Mouse (Mus musculus) neutrophil, adult 5-6 weeks (primary cell): ENCODE data around the gene Apob. TPM values are rescaled to one million over a fixed set of nuclear protein-coding genes. Genes with fewer than 3 reads are reported as not detected.
"Not testable (repeated sequence)": the region's sequence is repeated elsewhere in the genome, so short reads cannot be mapped to it uniquely, and the experiment has no call there.

Source experiments
- ATAC-seq: fragments of 151-379, 151-347 bp; 2 replicates; pipeline ENCODE4 v1.8.0; 2017; ENCODE audit warnings: mild to moderate bottlenecking, moderate TSS enrichment; ENCODE audit not compliant: insufficient number of reproducible peaks, poor library complexity, low FRiP score, severe bottlenecking; ENCODE audit errors: extremely low read depth
- total RNA-seq: library from RNA; stranded (forward); fragments of 200-1000 nt; gene quantifications from 2 replicates; pipeline ENCODE4 v1.2.3, GENCODE M21; 2017

Gene Apob
- total RNA-seq: not detected in 2 replicates

- ATAC-seq: no peak
Measured at GRCm38 (mm10) chr12:7977466-7978189, at the start of gene Apob. Apob (plus strand) TSS chr12:7977648.

GRCm38 (mm10) chr12:7932405-7932920 is 45.0 kb upstream of the Apob start:
- no peak for ATAC-seq

DNA sequence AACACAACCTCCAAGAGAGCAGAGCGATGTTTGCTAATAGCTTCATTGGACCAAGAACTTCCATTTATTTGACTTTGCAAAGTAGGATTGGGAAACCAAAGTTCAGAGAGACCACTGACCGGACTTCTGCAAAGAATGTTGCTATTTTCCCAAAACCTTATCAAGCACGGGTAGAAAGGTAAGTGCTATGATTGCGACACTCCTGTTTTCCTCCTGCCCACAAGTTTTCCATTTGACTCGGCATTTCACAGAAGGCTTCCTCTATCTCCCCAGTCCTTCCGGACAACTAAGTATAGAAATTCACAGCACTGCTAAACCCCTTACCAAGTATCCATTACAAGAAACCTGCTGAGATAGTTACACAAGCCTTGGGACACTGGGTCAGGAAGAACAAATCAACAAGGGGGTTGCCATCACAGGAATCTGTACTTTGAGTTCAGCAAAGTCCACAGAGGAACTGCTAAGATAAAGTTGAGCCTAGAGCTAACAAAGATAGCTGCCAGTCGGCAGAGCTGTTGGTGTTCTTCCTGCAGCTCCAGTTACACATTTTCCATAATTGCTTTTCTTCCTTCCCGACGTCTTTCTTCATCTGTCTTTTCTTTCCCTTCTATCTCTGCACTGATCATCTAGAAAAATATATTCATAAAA is 27.2 kb upstream of the Apob start:
- ATAC-seq: no peak

- no peak for ATAC-seq
Measured at GRCm38 (mm10) chr12:7958851-7959250, 18.6 kb upstream of the Apob start.

GRCm38 (mm10) chr12:7959310-7959918 is 18.0 kb upstream of the Apob start:
- ATAC-seq: no peak

- ATAC-seq: no peak
Measured at GRCm38 (mm10) chr12:7962314-7962927, 15.0 kb upstream of the Apob start.

DNA sequence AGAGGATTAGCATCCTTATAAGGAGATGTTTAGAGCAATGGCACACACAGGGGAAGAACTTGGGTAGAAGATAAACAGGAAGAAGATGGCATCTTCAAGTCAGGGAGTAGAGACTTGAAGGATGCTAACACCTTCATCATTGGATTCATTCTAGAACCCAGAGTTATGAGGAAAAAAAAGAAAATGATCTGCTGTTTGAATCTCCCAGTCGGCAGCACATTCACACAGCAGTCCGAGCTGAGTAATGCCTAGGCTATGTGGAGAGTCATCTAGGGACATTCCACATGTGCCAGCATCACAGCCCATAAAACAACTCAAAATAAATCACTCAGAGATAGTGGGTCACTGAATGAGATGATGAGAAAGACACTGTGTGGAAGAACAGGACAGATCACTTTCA is 10.2 kb upstream of the Apob start:
- no peak for ATAC-seq

GRCm38 (mm10) chr12:7970301-7970700 is 7.1 kb upstream of the Apob start:
- no peak for ATAC-seq

GRCm38 (mm10) chr12:7970817-7971216 is 6.6 kb upstream of the Apob start:
- ATAC-seq: no peak

DNA sequence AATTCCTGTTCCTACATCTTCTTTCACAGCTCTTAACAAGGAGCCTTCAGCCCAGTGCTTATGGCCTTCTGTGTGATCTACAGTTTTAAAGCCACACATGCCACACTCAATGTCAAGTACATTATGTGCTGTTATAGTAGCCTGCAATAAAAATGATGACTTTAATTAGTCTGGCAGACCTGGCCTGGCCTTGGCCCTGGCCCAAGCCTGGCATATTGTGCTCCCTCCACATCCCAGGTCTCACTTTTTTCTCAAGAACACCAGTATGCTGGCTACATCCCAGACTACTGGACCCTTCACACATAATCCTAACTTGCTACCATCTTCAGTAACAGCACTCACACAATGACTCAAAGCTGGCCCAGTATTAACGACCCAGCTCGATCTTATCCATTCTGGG is 5.7 kb upstream of the Apob start:
- ATAC-seq: no peak

- no peak for ATAC-seq
Measured at GRCm38 (mm10) chr12:7973773-7974322, 3.6 kb upstream of the Apob start.

DNA sequence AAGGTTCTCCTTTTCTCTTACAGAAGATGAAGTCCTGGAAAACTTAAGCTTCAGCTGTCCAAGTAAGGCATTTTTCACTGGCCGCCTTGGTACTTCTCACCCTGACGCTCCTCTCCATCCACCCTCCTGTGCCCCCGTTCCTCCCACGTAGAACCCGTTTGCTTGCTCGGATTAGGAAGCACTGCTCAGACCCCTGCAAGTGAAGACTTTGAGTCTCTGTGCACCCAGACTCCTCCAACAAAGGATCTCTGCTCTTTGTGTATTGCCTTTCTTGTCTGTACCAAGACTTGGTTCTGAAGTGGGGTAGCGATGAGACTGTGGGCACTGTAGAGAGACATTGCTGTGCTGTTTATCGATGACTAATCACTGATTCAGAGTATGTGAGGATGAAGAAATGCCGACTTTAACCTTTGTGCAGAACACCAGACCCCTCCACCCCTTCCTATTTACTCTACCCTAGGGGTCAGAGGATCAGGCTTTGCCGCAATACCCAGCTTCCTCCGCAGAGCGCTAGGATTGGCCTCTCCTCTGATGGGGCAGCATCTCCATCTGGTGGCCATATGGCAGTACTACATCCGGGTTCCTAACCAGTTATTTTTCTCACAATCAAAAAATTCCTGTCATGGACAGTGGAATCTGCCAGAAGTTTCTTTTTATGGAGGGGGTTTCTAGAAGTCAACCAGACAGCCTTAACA is 889 bp downstream of the Apob start:
- no peak for ATAC-seq

GRCm38 (mm10) chr12:7984411-7984810 is 7.0 kb downstream of the Apob start:
- ATAC-seq: no peak

GRCm38 (mm10) chr12:7990804-7991203 is 13.4 kb downstream of the Apob start:
- no peak for ATAC-seq

DNA sequence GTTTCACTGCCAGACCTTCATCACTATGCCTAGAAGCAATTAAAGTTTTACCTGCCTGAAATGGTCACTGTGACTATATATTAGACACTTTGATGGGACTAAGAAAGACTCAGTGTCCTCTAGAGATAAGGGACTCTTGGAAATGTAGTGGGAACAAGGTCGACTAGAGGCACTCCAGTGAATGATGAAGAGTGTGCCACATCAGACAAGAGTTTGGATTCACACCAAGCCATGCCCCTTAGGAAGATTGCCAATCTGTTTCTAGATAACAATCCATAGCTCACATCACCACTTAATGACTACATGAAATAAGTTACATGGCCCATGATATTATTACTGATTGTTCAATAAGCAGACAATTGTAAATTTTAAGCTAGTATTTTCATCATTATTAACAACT is 14.1 kb downstream of the Apob start:
- ATAC-seq: no peak

DNA sequence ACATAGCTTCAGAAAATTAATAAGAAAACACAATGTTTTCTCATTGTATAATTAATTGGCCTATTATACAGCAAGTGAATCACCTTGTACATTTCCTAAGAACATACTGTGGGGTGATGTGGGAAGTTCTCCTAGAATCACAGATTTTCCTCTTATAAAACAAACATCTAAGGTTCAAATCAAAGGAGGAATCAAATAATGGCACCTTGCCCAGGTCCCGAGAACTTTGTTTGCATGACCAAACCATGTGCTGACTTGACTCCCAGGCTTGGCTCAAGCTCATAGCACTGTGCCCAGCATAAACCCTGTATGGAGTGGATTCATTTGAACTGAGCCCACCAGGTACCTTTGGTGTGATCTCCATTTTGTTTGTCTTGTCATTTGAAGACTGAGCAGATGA is 43.5 kb downstream of the Apob start:
- no peak for ATAC-seq

GRCm38 (mm10) chr12:8029520-8029919 is 52.1 kb downstream of the Apob start:
- ATAC-seq: no peak

GRCm38 (mm10) chr12:8030057-8030456 is 52.6 kb downstream of the Apob start:
- no peak for ATAC-seq

DNA sequence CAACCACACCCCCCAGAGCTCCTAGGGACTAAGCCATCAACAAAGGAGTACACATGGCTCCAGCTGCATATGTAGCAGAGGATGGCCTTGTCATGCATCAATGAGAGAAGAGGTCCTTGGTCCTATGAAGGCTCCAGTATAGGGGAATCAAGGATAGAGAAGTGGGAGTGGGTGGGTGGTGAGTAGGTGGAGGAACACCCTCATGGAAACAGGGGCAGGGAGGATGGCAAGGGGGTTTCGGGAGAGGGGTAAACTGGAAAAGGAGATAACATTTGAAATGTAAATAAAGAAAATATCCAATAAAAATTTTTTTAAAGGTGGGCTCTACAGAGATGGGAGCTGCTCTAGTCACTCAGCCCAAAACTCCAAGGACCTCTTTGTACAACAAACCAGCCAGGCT is 53.7 kb downstream of the Apob start:
- ATAC-seq: not testable (repeated sequence)
